Mouse (Mus musculus) heart, embryonic 15.5 days (tissue): ENCODE results near the gene Rybp. TPM values are rescaled to one million over a fixed set of nuclear protein-coding genes. Genes with fewer than 3 reads are reported as not detected.

Source experiments
- ATAC-seq: fragments of 200-750 bp; cut with Nextera tagmentation; replicated peaks from 2 replicates; pipeline ENCODE4 v1.8.0; 2017; ENCODE audit warnings: low read depth, moderate TSS enrichment; ENCODE audit not compliant: insufficient number of reproducible peaks, insufficient read depth, low FRiP score
- H3K27ac ChIP-seq: fragments of 300-500 bp; sonication (generic); 2 replicates; pipeline ENCODE4 v1.5.1; 2015; ENCODE audit warnings: mild to moderate bottlenecking, inconsistent platforms
- H3K27me3 ChIP-seq: fragments of 300-500 bp; sonication (generic); 2 replicates; pipeline ENCODE4 v1.6.1; 2015; ENCODE audit warnings: inconsistent platforms
- H3K36me3 ChIP-seq: fragments of 300-500 bp; sonication (generic); 2 replicates; pipeline ENCODE4 v1.6.1; 2015; ENCODE audit warnings: mild to moderate bottlenecking, inconsistent platforms
- H3K4me1 ChIP-seq: fragments of 300-500 bp; sonication (generic); replicated peaks from 2 replicates; pipeline ENCODE4 v1.6.1; 2015; ENCODE audit warnings: inconsistent platforms
- H3K4me2 ChIP-seq: fragments of 300-500 bp; sonication (generic); 2 replicates; pipeline ENCODE4 v1.6.1; 2015; ENCODE audit warnings: inconsistent platforms, mild to moderate bottlenecking, moderate library complexity
- H3K4me3 ChIP-seq: fragments of 300-500 bp; sonication (generic); 2 replicates; pipeline ENCODE4 v1.5.1; 2015; ENCODE audit warnings: mild to moderate bottlenecking, inconsistent platforms
- H3K9ac ChIP-seq: fragments of 300-500 bp; sonication (generic); 2 replicates; pipeline ENCODE4 v1.6.1; 2015; ENCODE audit warnings: mild to moderate bottlenecking, inconsistent platforms
- H3K9me3 ChIP-seq: fragments of 300-500 bp; sonication (generic); replicated peaks from 2 replicates; pipeline ENCODE4 v1.6.1; 2016; ENCODE audit warnings: inconsistent platforms
- WGBS: fragments of 180-500 bp; shearing (Covaris S2); methylation state at CpG from one replicate; pipeline ENCODE4 v1.1.7; 2015; ENCODE audit warnings: mixed read lengths; 5-methylcytosine and 5-hydroxymethylcytosine counted together
- polyA plus RNA-seq: library from polyadenylated mRNA; unstranded; fragments of >200 nt; fragmentation: Nextera tagmentation; extraction: Ambion mirVana; gene quantifications from 2 replicates; pipeline ENCODE4 v1.2.1, GENCODE M21; 2015

Gene Rybp
- polyA plus RNA-seq, 1 experiment from 2014 or later: 9.5 TPM

DNA sequence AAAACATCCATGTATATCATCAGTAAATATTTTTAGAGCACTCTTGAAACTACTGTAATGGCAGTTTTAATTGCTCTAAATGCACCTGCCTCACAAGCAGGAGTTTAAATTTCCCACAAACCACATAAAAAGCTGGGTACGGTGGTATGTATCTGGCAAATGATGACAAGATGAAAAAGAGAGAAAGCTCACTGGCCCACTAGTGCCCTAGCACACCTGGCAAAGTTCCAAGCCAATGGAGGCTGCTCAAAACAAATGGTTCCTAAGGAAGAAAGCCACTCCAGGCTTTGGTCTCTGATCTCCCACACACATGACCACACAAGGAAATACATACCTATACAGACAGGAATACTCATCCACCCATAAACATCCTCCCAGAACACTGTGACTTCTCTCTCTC is 31.9 kb downstream of the Rybp start:
- WGBS: 39% methylated on average over 1 of the region's 1 CpGs

DNA sequence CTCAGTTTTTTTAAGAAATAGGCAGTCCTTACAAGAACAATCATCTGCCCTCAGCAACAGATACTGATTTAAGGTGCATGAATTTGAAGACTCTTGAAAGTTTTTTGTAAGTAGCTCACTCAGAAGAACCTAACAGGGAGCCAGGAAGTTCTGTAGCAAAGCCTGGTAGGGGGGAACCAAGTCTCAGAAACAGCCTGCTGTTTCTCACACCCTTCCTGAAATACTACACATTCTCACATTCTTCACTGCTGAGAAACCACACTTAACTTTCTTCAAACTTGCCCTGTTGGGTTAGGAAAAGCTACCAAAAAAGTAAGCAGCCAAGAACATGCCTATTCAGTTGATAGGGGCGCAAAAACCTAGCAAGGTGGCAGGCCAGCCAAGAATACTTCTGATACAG is 32.6 kb downstream of the Rybp start:
- Histone ChIP-seq H3K4me1 (peaks cover 22% of the 10 kb centered on the region), H3K9ac (no peak overlapping the region), H3K4me3 (no peak overlapping the region), H3K27me3 (no peaks in the 10 kb centered on the region), H3K36me3 (no peaks in the 10 kb centered on the region), H3K27ac (no peak overlapping the region; the same call in 1 of the 2 replicates), H3K4me2 (no peak overlapping the region), H3K9me3 (no peaks in the 10 kb centered on the region)
- ATAC-seq: no peak
- 64% methylated on average over 1 of the region's 1 CpGs for WGBS

More for the DNA sequence above, 31.9 kb downstream of the Rybp start:
- ATAC-seq: no peak
- no peaks in the 10 kb centered on the region for H3K9me3 ChIP-seq
- H3K36me3 ChIP-seq: no peaks in the 10 kb centered on the region
- no peak overlapping the region for H3K4me3 ChIP-seq
- H3K9ac ChIP-seq: no peak overlapping the region
- no peak overlapping the region for H3K4me2 ChIP-seq
- peaks cover 22% of the 10 kb centered on the region for H3K4me1 ChIP-seq
- H3K27ac ChIP-seq: no peak overlapping the region
- no peaks in the 10 kb centered on the region for H3K27me3 ChIP-seq

DNA sequence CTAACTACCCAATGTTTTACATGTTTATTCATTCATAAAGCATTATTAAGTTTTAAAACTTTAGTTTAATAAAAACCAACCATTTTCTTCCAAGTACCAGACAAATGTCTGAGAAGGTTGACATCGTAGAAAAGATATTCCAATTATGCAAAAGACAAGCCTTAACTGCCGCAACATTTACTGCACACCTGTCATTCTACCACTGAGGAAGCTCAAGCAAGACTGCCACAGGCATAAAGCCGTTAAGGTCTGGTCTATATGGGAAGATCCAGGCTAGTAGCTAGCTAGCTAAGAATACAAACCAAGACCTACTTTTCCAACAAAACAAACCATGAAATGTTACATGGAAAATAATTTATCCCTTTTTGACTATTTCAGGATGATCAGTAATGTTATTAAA is 42.8 kb downstream of the Rybp start:
- Histone ChIP-seq H3K36me3 (no peaks in the 10 kb centered on the region), H3K4me1 (peaks cover 18% of the 10 kb centered on the region), H3K9ac (no peak overlapping the region), H3K27me3 (no peaks in the 10 kb centered on the region), H3K4me2 (no peak overlapping the region), H3K9me3 (no peaks in the 10 kb centered on the region), H3K27ac (no peak overlapping the region), H3K4me3 (no peak overlapping the region)
- ATAC-seq: no peak
- 62% methylated on average over 3 of the region's 3 CpGs for WGBS

DNA sequence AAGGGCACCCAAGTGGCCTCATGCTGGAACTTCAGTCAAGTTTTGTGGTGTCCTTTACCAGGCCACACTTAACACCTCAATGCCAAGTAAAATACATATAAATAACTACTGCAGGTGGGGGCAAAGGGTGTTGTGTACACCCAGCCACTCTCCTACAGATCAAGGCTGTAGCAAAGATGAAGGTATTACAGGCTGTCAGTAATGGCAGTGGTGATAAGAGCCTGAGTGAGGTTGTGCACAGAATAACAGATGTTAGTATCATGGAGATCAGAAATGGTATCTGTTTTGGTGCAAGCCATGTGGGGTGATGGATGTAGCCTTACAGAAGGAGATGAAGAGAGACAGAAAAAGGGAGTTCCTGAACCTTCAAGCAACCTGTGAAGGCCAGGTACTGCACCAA is 52.2 kb downstream of the Rybp start:
- no peak overlapping the region for H3K4me3 ChIP-seq
- ATAC-seq: no peak
- H3K4me2 ChIP-seq: no peak overlapping the region
- H3K9me3 ChIP-seq: no peaks in the 10 kb centered on the region
- H3K27ac ChIP-seq: no peak overlapping the region
- H3K36me3 ChIP-seq: 0 out of 2 replicates have a peak, but pooled peaks cover 2% of the 10 kb centered on the region
- H3K9ac ChIP-seq: no peak overlapping the region
- no peaks in the 10 kb centered on the region for H3K27me3 ChIP-seq
- H3K4me1 ChIP-seq: peaks cover 25% of the 10 kb centered on the region

DNA sequence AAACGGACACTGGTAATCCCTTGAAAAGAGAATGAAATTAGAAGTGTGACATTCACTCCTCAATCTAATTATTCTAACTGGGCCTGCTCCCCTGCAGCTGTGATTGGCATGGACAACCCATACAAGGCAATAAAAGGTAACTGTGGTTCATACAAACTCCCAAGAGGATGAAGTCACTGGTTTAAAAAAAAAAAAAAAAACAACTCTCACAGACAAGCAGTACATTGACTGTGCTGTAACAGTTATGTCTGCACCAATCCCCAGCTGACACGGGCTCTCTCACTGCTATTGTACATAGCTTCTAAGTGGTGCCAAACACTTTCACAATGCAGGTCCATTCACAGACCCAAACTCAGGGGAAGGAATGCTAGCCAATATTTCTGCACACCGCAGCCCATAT is 53.8 kb downstream of the Rybp start:
- ATAC-seq: no peak

DNA sequence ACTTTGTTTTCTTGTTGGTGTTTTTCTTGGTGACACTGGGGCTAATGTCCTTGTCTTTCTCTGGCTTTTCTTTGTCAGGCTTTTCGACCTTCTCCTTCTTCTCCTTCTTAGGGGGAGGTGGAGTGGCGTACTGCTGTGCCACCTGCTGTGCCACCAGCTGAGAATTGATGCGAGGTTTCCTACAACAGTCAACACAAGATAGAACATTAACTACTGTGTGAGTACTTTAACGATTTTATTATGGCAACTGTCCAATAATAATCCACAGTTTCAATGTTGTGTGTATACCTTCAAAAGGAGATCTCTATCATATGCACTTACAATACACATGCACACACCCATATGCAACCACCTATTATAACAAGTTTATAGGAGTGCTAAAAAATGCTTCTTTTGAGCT is 54.2 kb downstream of the Rybp start:
- H3K4me1 ChIP-seq: peaks cover 17% of the 10 kb centered on the region
- no peaks in the 10 kb centered on the region for H3K27me3 ChIP-seq
- no peak overlapping the region for H3K9ac ChIP-seq
- H3K4me3 ChIP-seq: no peak overlapping the region
- no peak for ATAC-seq
- H3K4me2 ChIP-seq: no peak overlapping the region
- H3K9me3 ChIP-seq: no peaks in the 10 kb centered on the region
- WGBS: 64% methylated on average over 4 of the region's 4 CpGs
- H3K27ac ChIP-seq: no peak overlapping the region
- 0 out of 2 replicates have a peak, but pooled peaks cover 2% of the 10 kb centered on the region for H3K36me3 ChIP-seq

More for the DNA sequence above, 53.8 kb downstream of the Rybp start:
- Histone ChIP-seq H3K4me3 (no peak overlapping the region), H3K9ac (no peak overlapping the region), H3K4me2 (no peak overlapping the region), H3K4me1 (peaks cover 17% of the 10 kb centered on the region), H3K9me3 (no peaks in the 10 kb centered on the region), H3K27me3 (no peaks in the 10 kb centered on the region), H3K36me3 (0 out of 2 replicates have a peak, but pooled peaks cover 2% of the 10 kb centered on the region), H3K27ac (no peak overlapping the region)
- WGBS: 57% methylated on average over 3 of the region's 3 CpGs

DNA sequence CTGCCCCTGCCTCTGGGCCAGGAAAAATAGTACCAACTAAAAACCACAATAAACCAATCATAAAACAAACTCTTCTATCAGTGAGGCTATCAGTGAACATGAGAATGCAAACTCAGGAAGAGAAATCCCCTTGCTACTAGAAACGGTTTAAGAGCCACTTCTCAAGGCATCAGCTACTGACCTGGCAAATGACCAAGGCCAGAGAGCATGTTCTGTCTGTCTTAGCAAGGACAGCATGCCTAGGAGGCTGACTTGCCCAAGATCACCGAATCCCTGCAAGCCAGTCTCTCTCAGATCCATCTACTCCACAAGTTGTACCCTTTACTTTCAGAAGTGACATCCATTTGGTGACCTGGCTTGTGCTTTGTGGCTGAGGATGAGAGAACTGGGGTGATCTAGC is 61.1 kb downstream of the Rybp start:
- WGBS: 34% methylated on average over 2 of the region's 2 CpGs
- ATAC-seq: no peak

DNA sequence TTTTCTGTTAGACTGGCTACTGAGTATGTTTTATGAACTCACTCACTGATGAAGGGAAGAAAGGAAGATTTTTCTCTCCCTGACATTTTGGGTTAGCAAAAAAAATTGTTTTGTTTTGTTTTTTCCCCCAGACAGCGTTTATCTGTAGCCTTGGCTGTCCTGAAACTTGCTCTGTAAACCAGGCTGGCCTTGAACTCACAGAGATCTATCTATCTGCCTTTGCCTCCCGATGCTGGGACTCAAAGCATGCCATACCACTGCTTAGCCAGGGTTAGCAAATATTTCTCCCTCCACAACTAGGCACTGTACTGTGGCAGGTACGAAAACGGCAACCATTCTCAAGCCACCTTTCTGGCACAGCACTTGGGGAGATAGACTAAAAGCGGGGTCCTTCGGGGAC is 63.4 kb downstream of the Rybp start:
- Histone ChIP-seq H3K9ac (no peak overlapping the region), H3K9me3 (no peaks in the 10 kb centered on the region), H3K36me3 (no peaks in the 10 kb centered on the region), H3K4me1 (peaks cover 16% of the 10 kb centered on the region), H3K27ac (no peak overlapping the region), H3K4me3 (no peak overlapping the region), H3K27me3 (no peaks in the 10 kb centered on the region), H3K4me2 (no peak overlapping the region)
- WGBS: 90% methylated on average over 6 of the region's 6 CpGs
- no peak for ATAC-seq

More for the DNA sequence above, 61.1 kb downstream of the Rybp start:
- no peak overlapping the region for H3K4me2 ChIP-seq
- no peak overlapping the region for H3K27ac ChIP-seq
- H3K4me3 ChIP-seq: no peak overlapping the region
- no peaks in the 10 kb centered on the region for H3K27me3 ChIP-seq
- H3K36me3 ChIP-seq: no peaks in the 10 kb centered on the region
- H3K9me3 ChIP-seq: no peaks in the 10 kb centered on the region
- H3K9ac ChIP-seq: no peak overlapping the region
- H3K4me1 ChIP-seq: peaks cover 10% of the 10 kb centered on the region

DNA sequence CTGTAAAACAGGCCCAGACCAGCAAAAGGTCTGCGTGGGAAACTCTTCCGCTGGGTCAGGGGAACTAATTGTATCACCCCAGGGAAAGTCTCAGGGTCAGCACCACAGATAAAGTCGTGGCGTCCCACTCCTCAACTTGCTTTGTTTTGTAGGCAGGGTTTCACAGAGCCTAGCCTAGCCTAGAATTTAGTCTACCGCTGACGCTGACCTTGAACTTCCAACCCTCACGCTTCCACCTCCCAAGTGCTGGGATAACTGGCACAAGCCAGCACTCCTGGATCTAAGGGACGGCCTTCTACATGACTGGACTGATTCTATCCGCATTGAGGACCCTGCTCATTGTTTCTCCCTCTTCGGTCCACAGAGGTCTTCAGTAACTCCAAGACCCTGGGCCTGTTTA is 63.9 kb downstream of the Rybp start:
- Histone ChIP-seq H3K4me2 (no peak overlapping the region), H3K4me1 (peaks cover 20% of the 10 kb centered on the region), H3K36me3 (no peaks in the 10 kb centered on the region), H3K27me3 (no peaks in the 10 kb centered on the region), H3K9ac (no peak overlapping the region), H3K9me3 (no peaks in the 10 kb centered on the region), H3K27ac (no peak overlapping the region), H3K4me3 (no peak overlapping the region)
- no peak for ATAC-seq
- 89% methylated on average over 10 of the region's 10 CpGs for WGBS

DNA sequence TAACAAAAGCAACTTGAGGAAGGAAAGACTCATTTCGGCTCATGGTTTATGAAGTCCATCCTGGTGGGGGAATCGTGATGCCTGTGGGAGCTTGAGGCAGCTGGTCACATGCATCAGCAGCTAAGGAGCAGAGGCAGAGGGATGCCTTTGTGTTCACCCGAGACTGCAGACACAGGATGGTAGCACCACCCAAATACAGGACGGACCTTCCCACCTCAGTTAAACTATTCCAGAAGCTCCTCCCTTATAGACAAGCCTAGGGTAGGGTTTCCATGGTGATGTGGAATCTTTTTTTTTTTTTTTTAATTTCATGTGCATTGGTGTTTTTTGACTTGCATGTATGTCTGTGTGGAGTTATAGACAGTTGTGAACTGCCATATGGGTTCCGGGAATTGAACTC is 64.4 kb downstream of the Rybp start:
- 79% methylated on average over 5 of the region's 5 CpGs for WGBS
- H3K4me2 ChIP-seq: no peak overlapping the region
- no peak for ATAC-seq

DNA sequence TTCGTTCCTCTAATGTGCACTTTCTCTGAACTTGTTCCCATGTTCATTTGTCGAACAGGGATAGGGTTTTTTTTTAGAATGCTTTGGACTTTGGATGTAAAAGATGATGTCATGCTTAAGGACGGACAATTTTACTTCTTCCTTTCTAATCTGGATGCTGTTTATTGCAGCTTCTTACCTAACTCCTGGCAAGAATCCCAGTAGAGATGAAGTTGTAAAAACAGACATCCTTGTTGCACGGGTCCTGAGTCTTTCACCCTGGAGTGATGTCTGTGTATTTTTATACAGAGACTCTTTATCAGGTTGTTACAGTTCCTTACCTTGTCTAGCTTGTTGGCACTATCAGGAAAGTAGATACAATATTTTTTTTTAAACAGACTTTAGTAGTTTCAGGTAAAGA is 65.5 kb downstream of the Rybp start:
- ATAC-seq: no peak
- Histone ChIP-seq H3K4me1 (peaks cover 26% of the 10 kb centered on the region), H3K9ac (no peak overlapping the region), H3K36me3 (no peaks in the 10 kb centered on the region), H3K4me2 (no peak overlapping the region), H3K27ac (no peak overlapping the region), H3K9me3 (no peaks in the 10 kb centered on the region), H3K4me3 (no peak overlapping the region), H3K27me3 (no peaks in the 10 kb centered on the region)
- WGBS: 27% methylated on average over 4 of the region's 4 CpGs

More for the DNA sequence above, 64.4 kb downstream of the Rybp start:
- Histone ChIP-seq H3K9ac (no peak overlapping the region), H3K27ac (no peak overlapping the region), H3K36me3 (no peaks in the 10 kb centered on the region), H3K27me3 (no peaks in the 10 kb centered on the region), H3K9me3 (no peaks in the 10 kb centered on the region), H3K4me3 (no peak overlapping the region), H3K4me1 (peaks cover 22% of the 10 kb centered on the region)

DNA sequence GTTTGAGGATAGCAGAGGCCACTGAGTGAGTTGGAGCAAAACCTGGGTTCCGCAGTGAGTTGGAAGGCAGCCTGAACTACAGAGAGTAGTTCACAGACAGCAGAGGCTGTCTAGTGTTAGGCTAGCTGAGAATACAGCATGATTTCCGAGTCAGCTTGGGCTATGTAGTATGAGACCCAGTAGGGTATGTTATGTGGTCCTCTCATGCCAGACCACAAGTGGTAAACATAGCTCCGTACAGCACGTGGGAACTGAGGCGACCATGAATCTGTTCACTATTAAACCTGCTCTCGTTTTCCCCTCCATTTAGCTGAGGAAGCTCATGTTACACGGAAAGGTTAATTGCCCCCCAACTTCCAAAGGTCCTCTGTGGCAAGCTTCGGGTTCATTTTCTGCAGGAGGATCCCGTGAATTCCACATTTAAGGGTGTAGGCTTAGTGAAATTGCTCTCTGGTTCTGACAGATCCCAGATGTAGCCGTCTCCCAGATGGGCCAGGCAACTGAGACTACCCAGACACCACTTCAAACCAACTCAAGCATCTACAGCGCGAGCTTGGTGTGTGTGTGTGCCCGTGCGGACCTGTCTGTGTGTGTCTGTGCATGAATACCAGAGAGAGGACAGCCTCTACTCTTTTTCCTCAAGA is 66.2 kb downstream of the Rybp start:
- no peak overlapping the region for H3K9ac ChIP-seq
- H3K36me3 ChIP-seq: no peaks in the 10 kb centered on the region
- 52% methylated on average over 14 of the region's 14 CpGs for WGBS
- no peaks in the 10 kb centered on the region for H3K9me3 ChIP-seq
- H3K4me3 ChIP-seq: no peak overlapping the region
- H3K4me1 ChIP-seq: peaks cover 33% of the 10 kb centered on the region
- no peak overlapping the region for H3K27ac ChIP-seq
- H3K4me2 ChIP-seq: no peak overlapping the region
- ATAC-seq: no peak
- H3K27me3 ChIP-seq: no peaks in the 10 kb centered on the region
